Mouse (Mus musculus): ENCODE measurements around the gene Rrp15. TPM values are rescaled to one million over a fixed set of nuclear protein-coding genes. Genes with fewer than 3 reads are reported as not detected.

Rrp15 gene
- polyA plus RNA-seq, 1 experiment from 2014 or later, result 69.3 TPM

DNA sequence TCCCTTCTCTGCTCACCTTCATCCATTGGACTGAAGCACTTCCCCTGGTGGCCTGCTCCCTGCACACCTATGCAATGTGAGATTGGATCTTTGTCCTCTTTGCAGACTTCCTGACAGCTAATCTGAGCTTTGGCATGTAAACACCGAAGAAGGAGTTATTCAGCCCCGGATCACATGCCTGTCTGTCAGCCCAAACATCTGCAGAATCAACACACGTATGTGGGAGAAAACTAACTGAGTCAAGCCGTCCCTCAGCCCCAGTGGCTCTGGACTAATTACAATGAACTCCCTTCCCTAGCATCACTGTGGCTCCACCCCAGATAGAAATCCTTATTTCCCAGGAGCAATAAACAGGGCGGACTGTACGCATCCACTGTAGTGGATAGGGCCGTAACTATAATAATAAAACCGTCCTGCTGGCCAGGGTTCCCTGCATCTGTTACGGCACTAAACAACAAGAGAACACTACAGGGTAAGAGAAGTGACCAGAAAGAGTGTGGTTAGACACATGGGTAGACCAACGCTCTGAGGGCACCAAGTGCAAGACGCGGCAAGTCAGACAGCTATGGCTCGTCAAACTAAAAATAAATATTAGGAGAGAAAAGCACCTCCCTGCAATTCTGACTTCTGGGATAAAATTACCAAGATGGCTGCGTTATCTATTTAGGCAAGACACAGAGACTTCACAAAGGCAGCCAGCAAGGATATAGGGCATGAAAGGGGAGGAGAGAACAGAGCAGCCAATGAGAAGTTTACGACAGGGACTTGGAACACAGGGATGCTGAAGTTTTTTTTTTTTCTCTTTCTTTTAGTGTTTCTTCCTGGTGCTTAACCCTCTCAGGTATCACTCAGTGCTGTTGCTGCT lies 46.5 kb downstream of the Rrp15 start:
- no peaks in the 10 kb centered on the region for H3K27me3 ChIP-seq (ENCODE audit: insufficient read depth, low read length)
- no peaks in the 10 kb centered on the region for H3K9me3 ChIP-seq (ENCODE audit: low read length)
- H3K4me3 ChIP-seq (ENCODE audit: low read length), result peak overlapping the region; percentile 68
- no peaks in the 10 kb centered on the region for H3K36me3 ChIP-seq (ENCODE audit: insufficient read depth, low read length)
- 8% methylated on average over 15 of the region's 15 CpGs for WGBS
- ATAC-seq (ENCODE audit: low FRiP score, low TSS enrichment), result peak; percentile 44; the same call in 1 of the 2 replicates
- H3K9ac ChIP-seq (replicated peaks; ENCODE audit: low read length), result peak overlapping the region; percentile 53
- peak overlapping the region; percentile 89 for H3K4me2 ChIP-seq (replicated peaks; ENCODE audit: low read depth, low read length)
- peaks cover 32% of the 10 kb centered on the region for H3K4me1 ChIP-seq (ENCODE audit: insufficient read depth, low read length)
- peak overlapping the region; percentile 74 for H3K27ac ChIP-seq (ENCODE audit: low read length)

DNA sequence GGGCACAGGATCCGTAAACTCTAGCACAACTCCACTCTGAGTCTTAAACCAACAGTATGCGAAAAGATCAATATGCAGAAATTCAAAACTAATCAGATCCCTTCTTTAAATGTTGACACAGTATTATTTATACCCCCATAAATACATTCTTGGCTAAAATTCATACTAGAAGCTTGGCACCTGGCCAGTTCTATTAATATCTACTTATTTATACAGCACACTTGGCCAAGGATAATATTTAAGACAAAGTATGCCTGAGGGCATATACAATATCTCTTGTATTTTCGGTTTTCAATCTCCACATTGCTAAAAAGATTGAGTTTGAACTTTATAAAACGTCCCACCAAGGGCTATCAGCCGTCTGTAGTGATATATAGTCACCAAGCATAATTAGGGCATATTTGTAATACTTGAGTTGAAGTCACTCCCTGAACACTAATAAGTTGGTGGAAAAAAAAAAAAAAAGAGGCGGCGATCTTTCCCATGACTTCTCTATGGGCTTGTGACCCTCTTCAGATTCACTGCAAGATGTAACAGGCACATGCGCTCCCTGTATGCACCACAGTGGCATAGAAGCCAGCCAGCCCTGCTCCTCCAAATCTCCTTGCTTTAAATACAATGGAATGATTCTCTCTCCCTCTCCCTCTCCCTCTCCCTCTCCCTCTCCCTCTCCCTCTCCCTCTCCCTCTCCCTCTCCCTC lies 47.8 kb downstream of the Rrp15 start:
- Histone ChIP-seq H3K36me3 (ENCODE audit: insufficient read depth, low read length) (no peaks in the 10 kb centered on the region), H3K4me3 (ENCODE audit: low read length) (no peak overlapping the region), H3K27me3 (ENCODE audit: insufficient read depth, low read length) (no peaks in the 10 kb centered on the region), H3K4me2 (replicated peaks; ENCODE audit: low read depth, low read length) (0 out of 2 replicates have a peak overlapping the region, but pooled peaks have one; percentile 15), H3K9ac (replicated peaks; ENCODE audit: low read length) (no peak overlapping the region), H3K4me1 (ENCODE audit: insufficient read depth, low read length) (peaks cover 29% of the 10 kb centered on the region), H3K9me3 (ENCODE audit: low read length) (no peaks in the 10 kb centered on the region), H3K27ac (ENCODE audit: low read length) (no peak overlapping the region)
- WGBS, result 48% methylated on average over 8 of the region's 8 CpGs
- ATAC-seq (ENCODE audit: low FRiP score, low TSS enrichment), result no peak

DNA sequence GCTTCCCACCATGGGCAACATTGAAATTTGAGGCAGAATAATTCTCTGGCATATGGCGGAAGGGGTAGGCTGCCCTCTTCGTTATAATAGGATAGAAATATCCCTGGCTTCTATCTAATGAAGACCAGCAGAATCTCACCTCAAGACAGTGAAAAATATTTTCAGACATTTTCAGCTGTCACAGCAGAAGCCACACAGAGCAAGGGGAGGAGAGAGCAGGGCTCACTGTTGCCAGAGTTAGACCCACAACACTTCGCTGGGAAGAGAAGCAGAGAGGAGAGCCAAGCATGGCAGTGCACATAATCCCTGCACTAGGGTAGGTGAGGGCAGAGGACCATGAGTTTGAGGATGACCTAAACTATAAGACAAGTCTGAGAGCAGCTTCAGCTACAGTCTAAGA lies 48.7 kb downstream of the Rrp15 start:
- no peaks in the 10 kb centered on the region for H3K27me3 ChIP-seq (ENCODE audit: insufficient read depth, low read length)
- H3K4me3 ChIP-seq (ENCODE audit: low read length), result no peak overlapping the region
- 89% methylated on average over 3 of the region's 3 CpGs for WGBS
- H3K36me3 ChIP-seq (ENCODE audit: insufficient read depth, low read length), result no peaks in the 10 kb centered on the region
- H3K4me2 ChIP-seq (replicated peaks; ENCODE audit: low read depth, low read length), result no peak overlapping the region
- ATAC-seq (ENCODE audit: low FRiP score, low TSS enrichment), result no peak
- H3K27ac ChIP-seq (ENCODE audit: low read length), result no peak overlapping the region
- H3K9me3 ChIP-seq (ENCODE audit: low read length), result no peaks in the 10 kb centered on the region
- H3K9ac ChIP-seq (replicated peaks; ENCODE audit: low read length), result no peak overlapping the region
- peaks cover 20% of the 10 kb centered on the region for H3K4me1 ChIP-seq (ENCODE audit: insufficient read depth, low read length)

DNA sequence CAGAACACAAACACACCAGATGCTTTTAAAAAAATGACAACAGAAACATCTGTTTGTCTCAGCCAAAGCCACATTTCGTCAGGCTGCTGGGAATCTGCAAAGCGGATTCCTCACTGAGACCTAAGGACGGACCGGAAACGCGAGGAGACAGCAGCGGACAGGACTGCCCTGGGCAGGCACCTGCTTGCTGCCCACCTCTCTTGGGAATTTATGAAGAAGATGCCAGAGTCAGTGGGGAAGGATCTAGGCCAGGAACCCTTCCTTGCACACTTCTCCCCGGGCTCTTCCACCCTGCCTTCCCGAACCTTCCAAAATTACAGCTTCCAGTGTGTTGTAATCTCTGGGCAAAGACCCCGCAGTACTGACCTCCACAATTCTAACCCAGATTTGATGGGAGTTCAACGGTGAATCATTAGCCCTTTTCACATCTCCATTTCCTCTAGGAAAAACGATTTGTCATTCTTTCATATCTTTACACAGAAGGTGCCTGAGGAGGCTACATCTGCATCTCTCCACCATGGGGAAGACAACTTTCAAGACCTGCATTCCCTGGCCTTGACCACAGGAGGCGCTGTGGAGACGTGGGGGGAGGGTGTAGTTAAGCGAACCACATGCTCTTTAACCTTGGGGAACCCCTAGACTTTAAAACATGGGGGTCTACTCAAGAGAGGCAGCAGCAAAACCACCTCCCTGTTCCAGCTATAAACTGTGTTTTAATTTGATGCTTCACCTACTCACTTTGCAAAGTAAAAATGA lies 50.4 kb downstream of the Rrp15 start:
- H3K4me3 ChIP-seq (ENCODE audit: low read length), result no peak overlapping the region
- H3K36me3 ChIP-seq (ENCODE audit: insufficient read depth, low read length), result no peaks in the 10 kb centered on the region
- WGBS, result 77% methylated on average over 15 of the region's 15 CpGs
- no peak for ATAC-seq (ENCODE audit: low FRiP score, low TSS enrichment)
- H3K4me2 ChIP-seq (replicated peaks; ENCODE audit: low read depth, low read length), result no peak overlapping the region
- no peaks in the 10 kb centered on the region for H3K27me3 ChIP-seq (ENCODE audit: insufficient read depth, low read length)
- H3K27ac ChIP-seq (ENCODE audit: low read length), result no peak overlapping the region
- no peaks in the 10 kb centered on the region for H3K9me3 ChIP-seq (ENCODE audit: low read length)
- peaks cover 16% of the 10 kb centered on the region for H3K4me1 ChIP-seq (ENCODE audit: insufficient read depth, low read length)
- no peak overlapping the region for H3K9ac ChIP-seq (replicated peaks; ENCODE audit: low read length)

DNA sequence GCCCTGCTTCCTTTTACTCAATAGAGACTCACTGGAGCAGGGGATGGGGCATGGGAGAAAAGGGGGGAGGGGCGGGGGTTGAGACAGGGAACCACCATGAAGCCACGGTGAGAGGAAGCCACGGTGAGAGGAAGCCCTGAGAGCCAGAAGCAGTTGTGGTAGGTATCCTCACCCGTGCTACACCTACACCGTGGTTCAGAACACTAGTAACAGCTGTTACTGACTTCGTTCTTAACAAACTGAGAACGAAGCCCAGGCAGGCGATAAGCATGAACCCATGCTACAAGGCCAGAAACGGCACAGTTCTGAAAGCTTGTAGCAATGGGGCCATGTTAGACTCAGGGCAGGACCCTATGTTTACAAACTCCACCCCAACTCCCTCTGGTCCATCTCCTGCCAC lies 52.9 kb downstream of the Rrp15 start:
- H3K36me3 ChIP-seq (ENCODE audit: insufficient read depth, low read length), result no peaks in the 10 kb centered on the region
- H3K4me2 ChIP-seq (replicated peaks; ENCODE audit: low read depth, low read length), result no peak overlapping the region
- ATAC-seq (ENCODE audit: low FRiP score, low TSS enrichment), result no peak
- H3K27me3 ChIP-seq (ENCODE audit: insufficient read depth, low read length), result no peaks in the 10 kb centered on the region
- peak overlapping the region; percentile 41; the same call in 1 of the 2 replicates for H3K27ac ChIP-seq (ENCODE audit: low read length)
- no peak overlapping the region for H3K4me3 ChIP-seq (ENCODE audit: low read length)
- H3K4me1 ChIP-seq (ENCODE audit: insufficient read depth, low read length), result 0 out of 2 replicates have a peak, but pooled peaks cover 4% of the 10 kb centered on the region
- no peak overlapping the region for H3K9ac ChIP-seq (replicated peaks; ENCODE audit: low read length)
- 90% methylated on average over 9 of the region's 9 CpGs for WGBS
- H3K9me3 ChIP-seq (ENCODE audit: low read length), result no peaks in the 10 kb centered on the region

DNA sequence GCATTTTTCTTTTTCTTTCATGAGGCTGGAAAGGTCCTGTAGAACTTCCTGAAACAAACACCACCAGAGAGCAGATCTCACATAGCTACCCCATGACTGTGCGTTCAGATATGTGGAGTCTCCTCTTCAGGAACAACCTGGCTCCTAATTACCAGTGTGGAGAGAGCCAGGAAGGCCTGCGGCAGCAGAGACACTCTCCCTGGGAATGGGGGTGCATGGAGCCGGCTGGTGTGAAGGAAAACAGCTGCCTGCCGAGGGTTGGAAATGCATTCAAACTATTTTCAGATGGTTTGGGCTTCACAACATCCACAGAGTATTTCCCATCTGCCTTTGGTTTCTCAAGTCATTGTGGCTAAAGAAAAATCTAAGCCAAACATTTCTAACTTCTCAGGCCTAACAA lies 53.8 kb downstream of the Rrp15 start:
- no peak for ATAC-seq (ENCODE audit: low FRiP score, low TSS enrichment)
- Histone ChIP-seq H3K4me2 (replicated peaks; ENCODE audit: low read depth, low read length) (no peak overlapping the region), H3K9ac (replicated peaks; ENCODE audit: low read length) (no peak overlapping the region), H3K36me3 (ENCODE audit: insufficient read depth, low read length) (no peaks in the 10 kb centered on the region), H3K4me3 (ENCODE audit: low read length) (no peak overlapping the region), H3K27ac (ENCODE audit: low read length) (peak overlapping the region; percentile 41), H3K27me3 (ENCODE audit: insufficient read depth, low read length) (no peaks in the 10 kb centered on the region), H3K4me1 (ENCODE audit: insufficient read depth, low read length) (no peaks in the 10 kb centered on the region), H3K9me3 (ENCODE audit: low read length) (no peaks in the 10 kb centered on the region)
- WGBS, result 49% methylated on average over 4 of the region's 4 CpGs

DNA sequence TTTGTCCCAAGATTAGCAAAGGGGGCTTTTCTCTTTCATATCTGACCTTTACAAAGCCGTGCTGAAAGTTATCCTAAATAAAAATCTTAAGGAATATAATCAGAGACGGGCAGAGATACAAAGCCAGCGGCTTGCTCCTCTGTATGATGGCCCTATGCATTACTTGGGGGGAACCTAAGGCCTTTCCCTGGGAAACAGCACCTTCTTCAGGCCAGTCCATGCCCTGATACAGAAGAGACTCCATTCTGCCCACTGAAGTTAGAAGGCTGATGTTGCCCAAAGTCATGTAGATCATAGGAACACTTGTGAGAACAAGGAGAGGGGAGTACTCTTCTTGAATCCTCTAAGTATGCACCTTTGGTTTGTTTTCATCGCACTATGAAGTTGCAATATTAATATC lies 56.8 kb downstream of the Rrp15 start:
- H3K4me3 ChIP-seq (ENCODE audit: low read length), result no peak overlapping the region
- no peaks in the 10 kb centered on the region for H3K4me1 ChIP-seq (ENCODE audit: insufficient read depth, low read length)
- H3K27ac ChIP-seq (ENCODE audit: low read length), result no peak overlapping the region
- no peaks in the 10 kb centered on the region for H3K36me3 ChIP-seq (ENCODE audit: insufficient read depth, low read length)
- no peaks in the 10 kb centered on the region for H3K27me3 ChIP-seq (ENCODE audit: insufficient read depth, low read length)
- WGBS, result 89% methylated on average over 4 of the region's 4 CpGs
- H3K9me3 ChIP-seq (ENCODE audit: low read length), result no peaks in the 10 kb centered on the region
- H3K9ac ChIP-seq (replicated peaks; ENCODE audit: low read length), result no peak overlapping the region
- H3K4me2 ChIP-seq (replicated peaks; ENCODE audit: low read depth, low read length), result no peak overlapping the region
- ATAC-seq (ENCODE audit: low FRiP score, low TSS enrichment), result no peak

DNA sequence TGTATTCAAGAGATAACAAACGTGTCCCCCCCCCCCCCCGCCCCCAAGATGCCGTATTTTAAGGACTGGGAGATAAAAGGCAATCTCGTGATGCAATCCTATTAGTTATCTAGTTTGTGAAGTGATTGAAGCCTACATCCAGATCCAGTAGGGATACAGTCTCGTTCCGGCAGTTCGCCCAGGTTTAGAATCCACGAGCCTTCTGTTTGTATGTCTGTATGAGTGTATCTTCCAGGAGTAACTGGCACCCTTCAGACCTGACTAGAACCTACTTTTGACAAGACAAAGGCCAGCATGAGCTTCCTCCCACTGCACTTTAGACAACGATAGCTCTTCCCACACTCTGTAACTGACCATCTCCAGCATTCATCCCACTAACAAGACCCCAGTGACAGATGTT lies 57.5 kb downstream of the Rrp15 start:
- Histone ChIP-seq H3K4me2 (replicated peaks; ENCODE audit: low read depth, low read length) (no peak overlapping the region), H3K4me1 (ENCODE audit: insufficient read depth, low read length) (no peaks in the 10 kb centered on the region), H3K9ac (replicated peaks; ENCODE audit: low read length) (no peak overlapping the region), H3K4me3 (ENCODE audit: low read length) (no peak overlapping the region), H3K27me3 (ENCODE audit: insufficient read depth, low read length) (no peaks in the 10 kb centered on the region), H3K36me3 (ENCODE audit: insufficient read depth, low read length) (no peaks in the 10 kb centered on the region), H3K27ac (ENCODE audit: low read length) (no peak overlapping the region), H3K9me3 (ENCODE audit: low read length) (no peaks in the 10 kb centered on the region)
- WGBS, result 82% methylated on average over 9 of the region's 9 CpGs
- no peak for ATAC-seq (ENCODE audit: low FRiP score, low TSS enrichment)

DNA sequence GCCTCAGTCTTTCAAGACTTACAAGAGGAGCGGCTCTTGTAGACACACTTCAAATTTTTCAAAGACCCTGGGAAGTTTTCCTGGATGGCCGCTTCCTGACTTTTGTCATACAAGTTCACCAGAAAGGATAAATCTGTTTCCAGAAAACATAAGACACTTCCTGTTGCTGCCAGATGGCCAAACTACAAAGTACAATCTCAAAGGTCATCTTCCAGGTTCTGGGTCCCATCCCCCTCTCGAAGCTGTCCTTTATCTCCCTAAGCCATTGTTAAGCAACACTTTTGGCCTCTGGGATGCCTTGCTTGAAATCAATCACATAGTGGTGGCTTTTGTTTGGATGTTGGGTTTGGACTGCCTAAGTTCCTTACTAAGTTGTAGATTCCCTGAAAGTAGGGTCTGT lies 65.1 kb downstream of the Rrp15 start:
- WGBS, result 75% methylated on average over 3 of the region's 3 CpGs
- ATAC-seq (ENCODE audit: low FRiP score, low TSS enrichment), result no peak; the same call in 1 of the 2 replicates

More for the DNA sequence above, 65.1 kb downstream of the Rrp15 start:
- Histone ChIP-seq H3K4me2 (replicated peaks; ENCODE audit: low read depth, low read length) (no peak overlapping the region), H3K9ac (replicated peaks; ENCODE audit: low read length) (no peak overlapping the region), H3K36me3 (ENCODE audit: insufficient read depth, low read length) (no peaks in the 10 kb centered on the region), H3K27ac (ENCODE audit: low read length) (no peak overlapping the region), H3K4me1 (ENCODE audit: insufficient read depth, low read length) (0 out of 2 replicates have a peak, but pooled peaks cover 2% of the 10 kb centered on the region), H3K4me3 (ENCODE audit: low read length) (no peak overlapping the region), H3K9me3 (ENCODE audit: low read length) (no peaks in the 10 kb centered on the region), H3K27me3 (ENCODE audit: insufficient read depth, low read length) (no peaks in the 10 kb centered on the region)

Measured in kidney, embryonic 16.5 days (tissue).